13 mouse cellular contexts compared by ENCODE assay signal in the genomic region with DNA sequence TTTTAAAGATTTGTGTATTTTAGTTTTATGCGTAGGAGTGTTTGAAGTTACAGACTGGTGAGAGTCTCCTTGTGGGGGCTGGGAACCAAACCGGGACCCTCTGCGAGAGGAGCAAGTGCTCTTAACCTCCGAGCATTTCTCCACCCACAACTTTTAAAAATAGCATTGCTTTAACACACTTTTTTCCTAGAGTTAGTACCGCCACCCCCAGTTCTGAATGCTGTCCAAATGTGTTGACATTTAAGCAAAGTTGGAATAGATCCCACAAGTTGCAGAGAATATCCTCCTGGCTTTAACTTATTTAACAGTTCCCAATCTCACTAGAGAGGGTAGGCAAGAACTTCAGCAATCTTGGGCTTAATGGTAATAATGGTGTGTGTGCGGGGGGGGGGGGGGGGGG. TPM values are rescaled to one million over a fixed set of nuclear protein-coding genes. Genes with fewer than 3 reads are reported as not detected.
DNase-seq lines count a peak whose midpoint lies in the region; ATAC-seq and TF ChIP-seq lines count a peak whose summit lies in the region.
"Had no signal": no experiment of that assay in that cellular context is flagged by ENCODE, and none has a peak within 500 bp of the region (broad histone marks: within the 10 kb centered on the region; RNA-seq: fewer than 3 reads in every experiment).

No protein-coding gene starts in this region.

- no peaks in the 10 kb centered on the region for H3K27me3 ChIP-seq in limb, embryonic 14.5 days (ENCODE audit: control insufficient read depth, insufficient read depth, low read length)

- H3K4me2 ChIP-seq in limb, embryonic 14.5 days (replicated peaks; ENCODE audit: low read depth, low read length, severe bottlenecking): peak overlapping the region; percentile 50; the same call in 1 of the 2 replicates

- no peak overlapping the region for H3K27ac ChIP-seq in limb, embryonic 14.5 days (replicated peaks; ENCODE audit: low read depth, low read length)
- H3K27ac ChIP-seq: liver, embryonic 14.5 days; neural tube, embryonic 12.5 days had no signal

- no peak overlapping the region for H3K9ac ChIP-seq in limb, embryonic 14.5 days (ENCODE audit: low read depth, low read length, severe bottlenecking)
- H3K9ac ChIP-seq: liver, embryonic 14.5 days; neural tube, embryonic 12.5 days had no signal

- ATAC-seq in limb, embryonic 14.5 days (ENCODE audit: low FRiP score, low read depth): no peak

- no peaks in the 10 kb centered on the region for H3K9me3 ChIP-seq in limb, embryonic 14.5 days (ENCODE audit: control insufficient read depth, low read length)
- H3K9me3 ChIP-seq: neural tube, embryonic 12.5 days had no signal

- H3K4me3 ChIP-seq in limb, embryonic 14.5 days (replicated peaks; ENCODE audit: low read length): peak overlapping the region; percentile 31; the same call in 1 of the 2 replicates

- intact Hi-C loops in left cerebral cortex, postnatal 36 days (cut with DNase I): loop anchor here (5.0 kb wide), 1 partner anchor 47 kb away; the partner anchor contains the start of gene Antxr1

- DNase-seq in frontal cortex, postnatal 36 days (ENCODE audit: low spot score in 2 of 2): peak; percentile 29 to 56
- no peak for DNase-seq in frontal cortex, postnatal 14 days (ENCODE audit: low spot score in 2 of 2)
- peak; percentile 10 for DNase-seq in left cerebral cortex, adult 11 months (ENCODE audit: low spot score)
- no peak for DNase-seq in left cerebral cortex, postnatal 36 days (ENCODE audit: low spot score in 2 of 2)
- peak; percentile 89 for DNase-seq in adipocyte (ENCODE audit: low spot score)
- peak; percentile 31 for DNase-seq in limb, embryonic 14.5 days (ENCODE audit: low spot score)
- no peak for DNase-seq in Muller cell, postnatal 12 days (ENCODE audit: inconsistent ontology term)
- DNase-seq in yolk sac, embryonic 10.5 days (ENCODE audit: low spot score): no peak

- peaks cover 9% of the 10 kb centered on the region; the same call in 1 of the 2 replicates for H3K4me1 ChIP-seq in limb, embryonic 14.5 days (ENCODE audit: control insufficient read depth, insufficient read depth, low read length)

- no peak for TF ChIP-seq POLR2A in limb, embryonic 14.5 days (IDR thresholded peaks at IDR 0.05; ENCODE audit: borderline replicate concordance, extremely low read depth, insufficient read depth, insufficient read length)

- no peaks in the 10 kb centered on the region for H3K36me3 ChIP-seq in limb, embryonic 14.5 days (ENCODE audit: control insufficient read depth, insufficient read depth, low read length)
- H3K36me3 ChIP-seq: neural tube, embryonic 12.5 days had no signal

- 37% methylated on average over 5 of the region's 6 CpGs for WGBS in limb, embryonic 14.5 days

RNA-seq across cellular contexts. Expression of gene Gkn3, which starts 4.0 kb away (rescaled TPM):
- 1 to 10 TPM; 2.9 to 3.6 TPM for total RNA-seq in left cerebral cortex, postnatal 36 days (2021)
- 3.0 TPM in 2 replicates for polyA plus RNA-seq in limb, embryonic 14.5 days (2012; rRNA removed)
- polyA plus RNA-seq in limb, embryonic 14.5 days (2014; fragmentation: Nextera tagmentation; extraction: Ambion mirVana): 0.32 and 1.6 TPM in 2 replicates
- total RNA-seq: CH12.LX had no signal
- polyA plus RNA-seq: neural tube, embryonic 12.5 days had no signal

RNA-seq across cellular contexts. Expression of gene Gkn2, which starts 11.6 kb away (rescaled TPM):
- total RNA-seq in left cerebral cortex, postnatal 36 days (2021): not detected
- 0.09 and 0.35 TPM in 2 replicates for polyA plus RNA-seq in limb, embryonic 14.5 days (2012; rRNA removed)
- polyA plus RNA-seq in limb, embryonic 14.5 days (2014; fragmentation: Nextera tagmentation; extraction: Ambion mirVana): not detected in 2 replicates
- total RNA-seq: CH12.LX; gastrocnemius, adult 8-10 months had no signal
- polyA plus RNA-seq: liver, embryonic 14.5 days; neural tube, embryonic 12.5 days had no signal

RNA-seq across cellular contexts. Expression of gene Gkn1, which starts 34.0 kb away (rescaled TPM):
- under 1 TPM; 0.32 to 0.59 TPM for total RNA-seq in left cerebral cortex, postnatal 36 days (2021)
- 0.15 TPM in 1 of 2 replicates, not detected in the other for polyA plus RNA-seq in limb, embryonic 14.5 days (2012; rRNA removed)
- polyA plus RNA-seq in limb, embryonic 14.5 days (2014; fragmentation: Nextera tagmentation; extraction: Ambion mirVana): not detected in 2 replicates
- total RNA-seq: CH12.LX; gastrocnemius, adult 8-10 months had no signal
- polyA plus RNA-seq: liver, embryonic 14.5 days; neural tube, embryonic 12.5 days had no signal

RNA-seq across cellular contexts. Expression of gene Bmp10, which starts 44.0 kb away (rescaled TPM):
- not detected for total RNA-seq in left cerebral cortex, postnatal 36 days (2021)
- polyA plus RNA-seq in limb, embryonic 14.5 days (2012; rRNA removed): 0.04 TPM in 1 of 2 replicates, not detected in the other
- not detected in 2 replicates for polyA plus RNA-seq in limb, embryonic 14.5 days (2014; fragmentation: Nextera tagmentation; extraction: Ambion mirVana)
- total RNA-seq: CH12.LX; gastrocnemius, adult 8-10 months had no signal
- polyA plus RNA-seq: neural tube, embryonic 12.5 days; testis, adult 2 months had no signal

RNA-seq across cellular contexts. Expression of gene Antxr1, which starts 49.1 kb away (rescaled TPM):
- 10 to 100 TPM; 12.5 to 13.2 TPM for total RNA-seq in left cerebral cortex, postnatal 36 days (2021)
- polyA plus RNA-seq in limb, embryonic 14.5 days (2012; rRNA removed): 70.3 and 75.7 TPM in 2 replicates
- 33.8 and 39.2 TPM in 2 replicates for polyA plus RNA-seq in limb, embryonic 14.5 days (2014; fragmentation: Nextera tagmentation; extraction: Ambion mirVana)

Comparison
In these comparisons a context has a peak if more than half of its experiments do, and no peak if none do; other contexts are left out.
1. DNase-seq: peak in frontal cortex, postnatal 36 days (2 of 2), left cerebral cortex, adult 11 months (single experiment), adipocyte (single experiment) and limb, embryonic 14.5 days (single experiment); none in frontal cortex, postnatal 14 days (0 of 2), left cerebral cortex, postnatal 36 days (0 of 2), Muller cell, postnatal 12 days (single experiment) and yolk sac, embryonic 10.5 days (single experiment).